Mouse (Mus musculus) CD8-positive naive resting alpha-beta T cell, adult 2 months (primary cell): ENCODE data around the gene Tsfm.
"Not testable (repeated sequence)": the region's sequence is repeated elsewhere in the genome, so short reads cannot be mapped to it uniquely, and the experiment has no call there.

ENCODE experiments used
- DNase-seq, 2 experiments: peaks; one replicate each; pipeline ENCODE4 v3.0.0; 2022; ENCODE audit warnings: low read depth in 2 of 2, low spot score in 2 of 2

Tsfm gene

GRCm38 (mm10) chr10:127063913-127064870 is 33.6 kb upstream of the Tsfm start:
- no peak for DNase-seq

GRCm38 (mm10) chr10:127063239-127063872 is 32.7 kb upstream of the Tsfm start, which contains the start of gene Cdk4:
Cdk4 (plus strand) TSS chr10:127063534.
- peak; percentile 92 to 95 for DNase-seq

GRCm38 (mm10) chr10:127062503-127062902 is 31.9 kb upstream of the Tsfm start:
- DNase-seq, result no peak

- not testable (repeated sequence) for DNase-seq
Observed at GRCm38 (mm10) chr10:127062101-127062500, 31.5 kb upstream of the Tsfm start.

GRCm38 (mm10) chr10:127061513-127061912 is 30.9 kb upstream of the Tsfm start:
- DNase-seq, result no peak

GRCm38 (mm10) chr10:127061085-127061484 is 30.4 kb upstream of the Tsfm start:
- no peak for DNase-seq

- peak; percentile 45 to 58 for DNase-seq
Observed at GRCm38 (mm10) chr10:127059968-127060916, 29.6 kb upstream of the Tsfm start, which contains the start of gene March9. March9 (minus strand) TSS chr10:127060184.

GRCm38 (mm10) chr10:127059174-127059967 is 28.7 kb upstream of the Tsfm start:
- no peak for DNase-seq

GRCm38 (mm10) chr10:127058708-127059107 is 28.1 kb upstream of the Tsfm start:
- no peak for DNase-seq

GRCm38 (mm10) chr10:127058161-127058560 is 27.5 kb upstream of the Tsfm start:
- DNase-seq, result peak; percentile 77 to 85

- DNase-seq, result no peak
Observed at GRCm38 (mm10) chr10:127056490-127056889, 25.9 kb upstream of the Tsfm start.

- DNase-seq, result no peak
Observed at GRCm38 (mm10) chr10:127055406-127055805, 24.8 kb upstream of the Tsfm start.

- no peak for DNase-seq
Observed at GRCm38 (mm10) chr10:127054646-127055045, 24.0 kb upstream of the Tsfm start.

- DNase-seq, result no peak
Observed at GRCm38 (mm10) chr10:127050119-127050474, 19.5 kb upstream of the Tsfm start.

GRCm38 (mm10) chr10:127049395-127050118 is 18.9 kb upstream of the Tsfm start:
- peak in 1 of 2 experiments; percentile 41 for DNase-seq

GRCm38 (mm10) chr10:127048608-127049394 is 18.2 kb upstream of the Tsfm start:
- no peak for DNase-seq

- DNase-seq, result no peak
Observed at GRCm38 (mm10) chr10:127047954-127048353, 17.3 kb upstream of the Tsfm start, which contains the start of gene Cyp27b1. Cyp27b1 (plus strand) TSS chr10:127048250.

GRCm38 (mm10) chr10:127043187-127043586 is 12.5 kb upstream of the Tsfm start:
- DNase-seq, result no peak
